ENCODE assay signal across 10 mouse cellular contexts in the genomic region with DNA sequence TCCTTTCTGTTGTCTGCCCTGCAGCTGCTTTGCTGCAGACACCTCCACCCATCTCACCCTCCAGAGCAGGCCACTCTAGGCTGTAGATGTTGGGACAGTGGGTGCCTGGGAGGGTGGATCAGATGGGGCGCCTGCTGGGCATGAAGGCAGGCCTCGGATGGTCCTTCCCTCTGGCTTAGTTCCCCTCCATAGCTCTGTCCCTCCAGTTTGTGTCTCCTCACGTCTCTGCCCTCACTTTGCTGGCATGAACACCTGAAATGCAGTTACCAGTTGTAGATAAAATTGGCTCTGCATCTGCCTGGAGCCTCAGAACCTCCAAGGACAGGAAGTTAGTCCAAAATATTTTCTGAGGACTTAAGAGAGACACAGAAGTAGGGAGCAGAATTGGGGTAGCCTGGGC. TPM values are rescaled to one million over a fixed set of nuclear protein-coding genes. Genes with fewer than 3 reads are reported as not detected.
DNase-seq lines count a peak whose midpoint lies in the region; ATAC-seq and TF ChIP-seq lines count a peak whose summit lies in the region.
"Had no signal": no experiment of that assay in that cellular context is flagged by ENCODE, and none has a peak within 500 bp of the region (broad histone marks: within the 10 kb centered on the region; RNA-seq: fewer than 3 reads in every experiment).

No protein-coding gene starts in this region.

- intact Hi-C loops in left cerebral cortex, postnatal 25 days (cut with DNase I), result no loop called here

- no peak overlapping the region for H3K27ac ChIP-seq in kidney, postnatal 0 days
- peak overlapping the region; percentile 96 for H3K27ac ChIP-seq in embryonic facial prominence, embryonic 10.5 days (replicated peaks)
- no peak overlapping the region for H3K27ac ChIP-seq in hindbrain, embryonic 13.5 days
- H3K27ac ChIP-seq in midbrain, embryonic 12.5 days (replicated peaks), result no peak overlapping the region

- 0 out of 2 replicates have a peak overlapping the region, but pooled peaks have one; percentile 40 for H3K9ac ChIP-seq in kidney, postnatal 0 days (ENCODE audit: low read depth, low read length)
- H3K9ac ChIP-seq in hindbrain, embryonic 13.5 days, result no peak overlapping the region; the same call in 1 of the 2 replicates
- no peak overlapping the region for H3K9ac ChIP-seq in midbrain, embryonic 12.5 days (replicated peaks)

- WGBS in kidney, postnatal 0 days, result 59% methylated on average over 3 of the region's 3 CpGs
- 64% methylated on average over 3 of the region's 3 CpGs for WGBS in embryonic facial prominence, embryonic 10.5 days
- WGBS in hindbrain, embryonic 13.5 days, result 73% methylated on average over 3 of the region's 3 CpGs
- WGBS in midbrain, embryonic 12.5 days, result 76% methylated on average over 3 of the region's 3 CpGs

- H3K4me3 ChIP-seq in kidney, postnatal 0 days (replicated peaks; ENCODE audit: low read depth, low read length), result peak overlapping the region; percentile 76; the same call in 1 of the 2 replicates
- peak overlapping the region; percentile 72 for H3K4me3 ChIP-seq in embryonic facial prominence, embryonic 10.5 days
- H3K4me3 ChIP-seq in hindbrain, embryonic 13.5 days, result no peak overlapping the region
- no peak overlapping the region for H3K4me3 ChIP-seq in midbrain, embryonic 12.5 days

- no peak for DNase-seq in kidney, postnatal 0 days (ENCODE audit: low spot score)
- no peak for DNase-seq in kidney, adult 9 months
- no peak for DNase-seq in embryonic facial prominence, embryonic 10.5 days (ENCODE audit: low spot score)
- no peak for DNase-seq in left cerebral cortex, adult 18-20 months (ENCODE audit: low spot score in 2 of 2)
- no peak for DNase-seq in adrenal gland, postnatal 4 days (ENCODE audit: low spot score in 2 of 2)
- DNase-seq in left cerebral cortex, postnatal 25 days (ENCODE audit: low spot score in 2 of 2), result no peak

- H3K36me3 ChIP-seq in kidney, postnatal 0 days (ENCODE audit: insufficient read depth, low read length), result peaks cover 25% of the 10 kb centered on the region
- peaks cover 60% of the 10 kb centered on the region for H3K36me3 ChIP-seq in embryonic facial prominence, embryonic 10.5 days (replicated peaks)
- no peaks in the 10 kb centered on the region for H3K36me3 ChIP-seq in hindbrain, embryonic 13.5 days
- peaks cover 19% of the 10 kb centered on the region for H3K36me3 ChIP-seq in midbrain, embryonic 12.5 days

- peaks cover 22% of the 10 kb centered on the region for H3K4me1 ChIP-seq in kidney, postnatal 0 days (replicated peaks; ENCODE audit: insufficient read depth, low read length)
- H3K4me1 ChIP-seq in embryonic facial prominence, embryonic 10.5 days, result peaks cover 58% of the 10 kb centered on the region
- H3K4me1 ChIP-seq in hindbrain, embryonic 13.5 days (replicated peaks), result peaks cover 42% of the 10 kb centered on the region
- H3K4me1 ChIP-seq in midbrain, embryonic 12.5 days, result peaks cover 17% of the 10 kb centered on the region

- H3K4me2 ChIP-seq in kidney, postnatal 0 days (ENCODE audit: low read length), result peak overlapping the region; percentile 69
- H3K4me2 ChIP-seq in hindbrain, embryonic 13.5 days, result peak overlapping the region; percentile 81
- peak overlapping the region; percentile 82; the same call in 1 of the 2 replicates for H3K4me2 ChIP-seq in midbrain, embryonic 12.5 days (replicated peaks)

- no peak for ATAC-seq in kidney, postnatal 0 days (replicated peaks; ENCODE audit: low FRiP score, low read depth)
- ATAC-seq in hindbrain, embryonic 13.5 days (ENCODE audit: low FRiP score), result no peak
- ATAC-seq in midbrain, embryonic 12.5 days (ENCODE audit: low FRiP score, low read depth), result no peak

- H3K27me3 ChIP-seq in kidney, postnatal 0 days (ENCODE audit: insufficient read depth, low read length), result no peaks in the 10 kb centered on the region
- H3K27me3 ChIP-seq in embryonic facial prominence, embryonic 10.5 days (replicated peaks; ENCODE audit: low read depth, poor library complexity, severe bottlenecking), result no peaks in the 10 kb centered on the region
- H3K27me3 ChIP-seq in hindbrain, embryonic 13.5 days, result peaks cover 9% of the 10 kb centered on the region; the same call in 1 of the 2 replicates
- H3K27me3 ChIP-seq in midbrain, embryonic 12.5 days, result no peaks in the 10 kb centered on the region; the same call in 1 of the 2 replicates

- H3K9me3 ChIP-seq in kidney, postnatal 0 days (replicated peaks; ENCODE audit: low read length), result no peaks in the 10 kb centered on the region
- H3K9me3 ChIP-seq in embryonic facial prominence, embryonic 10.5 days, result no peaks in the 10 kb centered on the region
- H3K9me3 ChIP-seq in hindbrain, embryonic 13.5 days, result no peaks in the 10 kb centered on the region
- H3K9me3 ChIP-seq in midbrain, embryonic 12.5 days, result no peaks in the 10 kb centered on the region

- TF ChIP-seq CTCF in kidney, postnatal 0 days (IDR thresholded peaks at IDR 0.05; ENCODE audit: low read depth), result no peak

RNA-seq across cellular contexts. Expression of a gene that starts 1.6 kb away (rescaled TPM):
- polyA plus RNA-seq in kidney, postnatal 0 days (2015; fragmentation: Nextera tagmentation; extraction: Ambion mirVana), result 10.1 and 10.3 TPM in 2 replicates
- 15.3 and 17.8 TPM in 2 replicates for polyA plus RNA-seq in embryonic facial prominence, embryonic 10.5 days (2016; fragmentation: Nextera tagmentation; extraction: Ambion mirVana)
- polyA plus RNA-seq in hindbrain, embryonic 13.5 days (2015; fragmentation: Nextera tagmentation; extraction: Ambion mirVana), result 4.7 and 5.0 TPM in 2 replicates
- 7.7 and 9.9 TPM in 2 replicates for polyA plus RNA-seq in midbrain, embryonic 12.5 days (2016; fragmentation: Nextera tagmentation; extraction: Ambion mirVana)
- 1 to 10 TPM; 8.4 to 9.1 TPM for total RNA-seq in left cerebral cortex, adult 18-20 months (2021)
- total RNA-seq in adrenal gland, postnatal 4 days (2021), result 10 to 100 TPM; 52.5 to 57.4 TPM
- total RNA-seq in left cerebral cortex, postnatal 25 days (2021), result 1 to 10 TPM; 7.4 to 7.5 TPM

RNA-seq across cellular contexts. Expression of a gene that starts 36.8 kb away (rescaled TPM):
- polyA plus RNA-seq in kidney, postnatal 0 days (2015; fragmentation: Nextera tagmentation; extraction: Ambion mirVana), result 55.1 and 61.1 TPM in 2 replicates
- polyA plus RNA-seq in embryonic facial prominence, embryonic 10.5 days (2016; fragmentation: Nextera tagmentation; extraction: Ambion mirVana), result 187 TPM in 2 replicates
- polyA plus RNA-seq in hindbrain, embryonic 13.5 days (2015; fragmentation: Nextera tagmentation; extraction: Ambion mirVana), result 22.0 and 26.4 TPM in 2 replicates
- polyA plus RNA-seq in midbrain, embryonic 12.5 days (2016; fragmentation: Nextera tagmentation; extraction: Ambion mirVana), result 74.2 and 87.2 TPM in 2 replicates
- total RNA-seq in left cerebral cortex, adult 18-20 months (2021), result 1 to 10 TPM; 3.1 to 5.0 TPM
- 10 to 100 TPM; 19.6 to 22.8 TPM for total RNA-seq in adrenal gland, postnatal 4 days (2021)
- total RNA-seq in left cerebral cortex, postnatal 25 days (2021), result 1 to 10 TPM; 1.6 to 1.7 TPM

RNA-seq across cellular contexts. Expression of a gene that starts 38.4 kb away (rescaled TPM):
- polyA plus RNA-seq in kidney, postnatal 0 days (2015; fragmentation: Nextera tagmentation; extraction: Ambion mirVana), result 5.6 and 6.1 TPM in 2 replicates
- 0.48 and 0.52 TPM in 2 replicates for polyA plus RNA-seq in embryonic facial prominence, embryonic 10.5 days (2016; fragmentation: Nextera tagmentation; extraction: Ambion mirVana)
- polyA plus RNA-seq in hindbrain, embryonic 13.5 days (2015; fragmentation: Nextera tagmentation; extraction: Ambion mirVana), result 0.39 and 0.53 TPM in 2 replicates
- 0.28 and 0.64 TPM in 2 replicates for polyA plus RNA-seq in midbrain, embryonic 12.5 days (2016; fragmentation: Nextera tagmentation; extraction: Ambion mirVana)
- not detected for total RNA-seq in left cerebral cortex, adult 18-20 months (2021)
- 1 to 10 TPM; 1.3 to 7.3 TPM for total RNA-seq in adrenal gland, postnatal 4 days (2021)
- total RNA-seq in left cerebral cortex, postnatal 25 days (2021), result not detected
- polyA plus RNA-seq: brain, embryonic 14.5 days; forebrain, embryonic 14.5 days had no signal

RNA-seq across cellular contexts. Expression of a gene that starts 55.5 kb away (rescaled TPM):
- 28.3 and 28.7 TPM in 2 replicates for polyA plus RNA-seq in kidney, postnatal 0 days (2015; fragmentation: Nextera tagmentation; extraction: Ambion mirVana)
- polyA plus RNA-seq in embryonic facial prominence, embryonic 10.5 days (2016; fragmentation: Nextera tagmentation; extraction: Ambion mirVana), result 27.2 and 28.0 TPM in 2 replicates
- polyA plus RNA-seq in hindbrain, embryonic 13.5 days (2015; fragmentation: Nextera tagmentation; extraction: Ambion mirVana), result 17.2 and 18.2 TPM in 2 replicates
- polyA plus RNA-seq in midbrain, embryonic 12.5 days (2016; fragmentation: Nextera tagmentation; extraction: Ambion mirVana), result 20.0 and 24.5 TPM in 2 replicates
- 10 to 100 TPM; 12.7 to 18.2 TPM for total RNA-seq in left cerebral cortex, adult 18-20 months (2021)
- total RNA-seq in adrenal gland, postnatal 4 days (2021), result 10 to 100 TPM; 74.7 to 79.1 TPM
- 10 to 100 TPM; 15.7 to 16.3 TPM for total RNA-seq in left cerebral cortex, postnatal 25 days (2021)

Comparison
In these comparisons a context has a peak if more than half of its experiments do, and no peak if none do; other contexts are left out.
1. H3K4me3 ChIP-seq: peak in kidney, postnatal 0 days (single experiment) and embryonic facial prominence, embryonic 10.5 days (single experiment); none in hindbrain, embryonic 13.5 days (single experiment) and midbrain, embryonic 12.5 days (single experiment).
2. Peak in every context shown above with its lines, with median percentiles within 50 percentile points of each other: H3K4me2 ChIP-seq.